Mouse (Mus musculus): ENCODE data around the gene Dip2c.

- no peak for TF ChIP-seq CTCF (IDR thresholded peaks at IDR 0.05; ENCODE audit: control insufficient read depth, insufficient read depth, insufficient replicate concordance, low read depth, low read length)
- TF ChIP-seq POLR2A (IDR thresholded peaks at IDR 0.05; ENCODE audit: control insufficient read depth, low read depth, low read length) = no peak
Observed at GRCm38 (mm10) chr13:9265516-9265915, 10.8 kb upstream of the Dip2c start.
